In the genomic region with DNA sequence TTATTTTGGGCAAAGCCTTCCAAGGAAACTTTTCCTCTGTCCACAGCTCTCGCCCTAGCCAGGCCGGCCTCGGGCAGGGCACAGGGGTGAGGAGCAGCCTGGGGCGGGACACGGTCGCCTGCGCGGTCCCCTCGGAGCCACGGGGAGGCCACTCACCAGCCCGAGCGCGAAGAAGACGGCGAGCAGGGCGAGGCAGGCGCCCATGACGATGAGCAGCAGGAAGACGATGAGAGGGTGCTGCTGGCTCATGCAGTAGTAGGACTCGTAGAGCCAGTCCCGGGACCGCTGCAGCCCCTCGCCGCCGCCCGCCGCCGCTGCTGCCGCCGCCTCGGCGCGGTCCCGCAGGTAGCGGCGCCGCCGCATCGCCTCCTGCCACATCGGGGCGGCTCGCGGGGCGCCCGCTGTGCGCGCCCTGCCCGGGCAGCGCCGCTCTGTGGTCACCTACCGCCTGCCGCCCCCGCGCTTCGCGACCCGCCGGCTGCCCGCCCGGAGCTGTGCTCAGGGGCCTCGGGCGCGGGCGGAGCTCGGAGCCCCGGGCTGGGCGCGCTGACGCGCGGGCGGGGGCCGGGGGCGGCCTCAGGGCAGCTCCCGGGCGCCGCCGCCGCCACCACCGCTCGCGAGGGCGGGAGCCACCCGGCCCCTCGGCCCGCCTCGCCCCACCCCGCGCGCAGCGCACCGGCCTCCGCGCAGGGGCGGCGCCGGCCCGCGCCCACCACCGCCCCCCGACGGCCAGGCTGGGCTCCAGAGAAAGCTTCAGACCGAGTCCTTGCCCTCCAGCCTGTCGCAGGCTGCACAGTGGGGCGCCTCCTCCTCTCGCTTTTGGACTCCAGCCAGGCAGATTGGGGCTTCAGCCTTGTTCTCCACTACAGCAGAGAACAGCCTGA, we compare ENCODE assay signal across 8 mouse cellular contexts. TPM values are rescaled to one million over a fixed set of nuclear protein-coding genes. Genes with fewer than 3 reads are reported as not detected.
DNase-seq lines count a peak whose midpoint lies in the region; ATAC-seq and TF ChIP-seq lines count a peak whose summit lies in the region.

A gene (minus strand): TSS at position 624 of the 884 bp plus-strand sequence.

- no peak for TF ChIP-seq EP300 in liver, postnatal 0 days (IDR thresholded peaks at IDR 0.05; ENCODE audit: low read depth)

- peak within 1 kb of the TSS; percentile 42 for H3K4me3 ChIP-seq in kidney, adult 2 months (ENCODE audit: insufficient read depth, low read depth, low read length)
- H3K4me3 ChIP-seq in embryonic facial prominence, embryonic 10.5 days: peak within 1 kb of the TSS; percentile 69
- H3K4me3 ChIP-seq in heart, embryonic 10.5 days: peak within 1 kb of the TSS; percentile 72
- peak within 1 kb of the TSS; percentile 45 for H3K4me3 ChIP-seq in liver, postnatal 0 days (ENCODE audit: low read depth, low read length)

- DNase-seq in kidney, adult 2 months: no peak
- no peak for DNase-seq in kidney, adult 11 months
- peak; percentile 80 for DNase-seq in embryonic facial prominence, embryonic 10.5 days (ENCODE audit: low spot score)
- DNase-seq in heart, embryonic 10.5 days (ENCODE audit: low spot score): peak; percentile 79
- peak; percentile 80 to 85 for DNase-seq in kidney, postnatal 4 days
- peak; percentile 62 for DNase-seq in liver, postnatal 0 days
- DNase-seq in retina, embryonic 14.5 days (ENCODE audit: low spot score): peak; percentile 74

- H3K27ac ChIP-seq in kidney, adult 2 months (ENCODE audit: insufficient read depth, low read depth, low read length): no peak within 1 kb of the TSS
- H3K27ac ChIP-seq in embryonic facial prominence, embryonic 10.5 days (replicated peaks): peak within 1 kb of the TSS; percentile 73
- peak within 1 kb of the TSS; percentile 77 for H3K27ac ChIP-seq in heart, embryonic 10.5 days
- H3K27ac ChIP-seq in liver, postnatal 0 days (ENCODE audit: low read depth): no peak within 1 kb of the TSS

- ATAC-seq in liver, postnatal 0 days: peak; percentile 47
- no peak for ATAC-seq in activated CD4-positive, CD25-positive, alpha-beta regulatory T cell, adult 4 months

- no peaks in the 10 kb centered on the region for H3K4me1 ChIP-seq in kidney, adult 2 months (ENCODE audit: control insufficient read depth, insufficient read depth, low read length)
- H3K4me1 ChIP-seq in embryonic facial prominence, embryonic 10.5 days: peaks cover 22% of the 10 kb centered on the region
- peaks cover 10% of the 10 kb centered on the region for H3K4me1 ChIP-seq in heart, embryonic 10.5 days
- H3K4me1 ChIP-seq in liver, postnatal 0 days (ENCODE audit: insufficient read depth): peaks cover under 1% of the 10 kb centered on the region; the same call in 1 of the 2 replicates

- H3K4me2 ChIP-seq in liver, postnatal 0 days (ENCODE audit: low read depth, low read length): peak within 1 kb of the TSS; percentile 68

- peak within 1 kb of the TSS; percentile 58 for H3K9ac ChIP-seq in liver, postnatal 0 days (replicated peaks)

- no peaks in the 10 kb centered on the region for H3K36me3 ChIP-seq in kidney, adult 2 months (ENCODE audit: control insufficient read depth, insufficient read depth, low read length)
- no peaks in the 10 kb centered on the region for H3K36me3 ChIP-seq in embryonic facial prominence, embryonic 10.5 days (replicated peaks)
- H3K36me3 ChIP-seq in heart, embryonic 10.5 days: no peaks in the 10 kb centered on the region
- H3K36me3 ChIP-seq in liver, postnatal 0 days (replicated peaks; ENCODE audit: insufficient read depth, low read length): no peaks in the 10 kb centered on the region

- no peak for TF ChIP-seq POLR2A in kidney, adult 2 months (IDR thresholded peaks at IDR 0.05; ENCODE audit: low read depth, low read length)

- TF ChIP-seq CTCF in kidney, adult 2 months (conservative IDR thresholded peaks at IDR 0.05; ENCODE audit: insufficient read depth, insufficient read length, low read depth, low read length): no peak
- no peak for TF ChIP-seq CTCF in liver, postnatal 0 days (IDR thresholded peaks at IDR 0.05; ENCODE audit: low read depth)

- H3K9me3 ChIP-seq in embryonic facial prominence, embryonic 10.5 days: no peaks in the 10 kb centered on the region
- H3K9me3 ChIP-seq in heart, embryonic 10.5 days: no peaks in the 10 kb centered on the region
- no peaks in the 10 kb centered on the region for H3K9me3 ChIP-seq in liver, postnatal 0 days (ENCODE audit: low read length)

- H3K27me3 ChIP-seq in kidney, adult 2 months (replicated peaks; ENCODE audit: control insufficient read depth, insufficient read depth, low read length): peaks cover 3% of the 10 kb centered on the region
- H3K27me3 ChIP-seq in embryonic facial prominence, embryonic 10.5 days (replicated peaks; ENCODE audit: low read depth, poor library complexity, severe bottlenecking): peaks cover 51% of the 10 kb centered on the region
- H3K27me3 ChIP-seq in heart, embryonic 10.5 days (ENCODE audit: insufficient read depth, poor library complexity, severe bottlenecking): peaks cover 44% of the 10 kb centered on the region
- H3K27me3 ChIP-seq in liver, postnatal 0 days (ENCODE audit: insufficient read depth, low read length): peaks cover 29% of the 10 kb centered on the region

- WGBS in kidney, adult 2 months: 7% methylated on average over 102 of the region's 106 CpGs
- 2% methylated on average over 104 of the region's 106 CpGs for WGBS in embryonic facial prominence, embryonic 10.5 days
- 5% methylated on average over 106 of the region's 106 CpGs for WGBS in heart, embryonic 10.5 days
- 2% methylated on average over 67 of the region's 106 CpGs for WGBS in liver, postnatal 0 days (ENCODE audit: insufficient replicate concordance)

RNA-seq across cellular contexts. Expression of the gene that starts here (rescaled TPM):
- polyA plus RNA-seq in kidney, adult 2 months (2012; rRNA removed): 0.38 and 0.83 TPM in 2 replicates
- polyA plus RNA-seq in embryonic facial prominence, embryonic 10.5 days (2016; fragmentation: Nextera tagmentation; extraction: Ambion mirVana): 0.54 and 0.66 TPM in 2 replicates
- 0.34 and 0.39 TPM in 2 replicates for polyA plus RNA-seq in heart, embryonic 10.5 days (2016; fragmentation: Nextera tagmentation; extraction: Ambion mirVana)
- 0.31 and 0.44 TPM in 2 replicates for polyA plus RNA-seq in liver, postnatal 0 days (2015; fragmentation: Nextera tagmentation; extraction: Ambion mirVana)
- not detected for polyA plus RNA-seq in activated CD4-positive, CD25-positive, alpha-beta regulatory T cell, adult 4 months (2017; shearing (Covaris generic))

Comparison
In these comparisons a context has a peak if more than half of its experiments do, and no peak if none do; other contexts are left out.
1. DNase-seq: peak in kidney, postnatal 4 days (2 of 2) and retina, embryonic 14.5 days (single experiment); none in kidney, adult 2 months (single experiment) and kidney, adult 11 months (single experiment).
2. Peak in DNase-seq, H3K4me3 ChIP-seq and H3K27ac ChIP-seq in embryonic facial prominence, embryonic 10.5 days; RNA of the gene not detected or under 1 TPM.
3. Peak in DNase-seq, H3K4me3 ChIP-seq and H3K27ac ChIP-seq in heart, embryonic 10.5 days; RNA of the gene not detected or under 1 TPM.
4. Peak in DNase-seq, ATAC-seq, H3K4me3 ChIP-seq, H3K9ac ChIP-seq and H3K4me2 ChIP-seq in liver, postnatal 0 days; RNA of the gene not detected or under 1 TPM.
5. Peak in every context shown above with its lines, with median percentiles within 50 percentile points of each other: H3K4me3 ChIP-seq.